Mouse (Mus musculus): ENCODE measurements around the gene Antxr1. TPM values are rescaled to one million over a fixed set of nuclear protein-coding genes. Genes with fewer than 3 reads are reported as not detected.

The Antxr1 gene
- polyA plus RNA-seq, 1 experiment = 35.3 TPM

DNA sequence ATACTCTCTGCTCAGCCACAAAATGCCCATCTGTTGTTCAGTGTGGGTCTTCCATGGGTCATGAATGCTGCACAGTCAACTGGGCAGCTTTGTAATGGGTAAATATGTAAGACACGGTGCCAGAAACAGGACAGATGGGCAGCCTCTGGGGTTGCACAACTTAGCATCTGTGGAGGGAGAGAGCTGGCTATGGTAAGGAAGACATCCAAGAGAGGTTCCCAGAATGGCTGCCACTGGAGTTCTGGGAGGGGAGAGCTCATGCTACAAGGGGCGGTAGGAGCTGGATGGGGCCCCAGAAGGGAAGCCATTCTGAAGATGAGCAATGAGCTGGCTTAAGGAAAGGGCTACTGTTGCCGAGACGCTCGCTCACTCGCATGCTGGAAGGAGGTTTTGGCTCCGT lies 58.7 kb downstream of the Antxr1 start:
- Histone ChIP-seq H3K4me3 (replicated peaks; ENCODE audit: extremely low read depth, low read depth, low read length) (no peak overlapping the region), H3K4me1 (ENCODE audit: control insufficient read depth, insufficient read depth, low read length) (peaks cover 14% of the 10 kb centered on the region)
- no peak for DNase-seq
- WGBS = 69% methylated on average over 7 of the region's 7 CpGs
- TF ChIP-seq CTCF (IDR thresholded peaks at IDR 0.05; ENCODE audit: insufficient read depth, low read length) (no peak), POLR2A (IDR thresholded peaks at IDR 0.05; ENCODE audit: borderline replicate concordance, extremely low read depth, low read depth, low read length) (no peak)

- H3K4me1 ChIP-seq (ENCODE audit: control insufficient read depth, insufficient read depth, low read length) = peaks cover 16% of the 10 kb centered on the region
These were observed 60.8 kb downstream of the Antxr1 start for GRCm38 (mm10) chr6:87274779-87275178.

DNA sequence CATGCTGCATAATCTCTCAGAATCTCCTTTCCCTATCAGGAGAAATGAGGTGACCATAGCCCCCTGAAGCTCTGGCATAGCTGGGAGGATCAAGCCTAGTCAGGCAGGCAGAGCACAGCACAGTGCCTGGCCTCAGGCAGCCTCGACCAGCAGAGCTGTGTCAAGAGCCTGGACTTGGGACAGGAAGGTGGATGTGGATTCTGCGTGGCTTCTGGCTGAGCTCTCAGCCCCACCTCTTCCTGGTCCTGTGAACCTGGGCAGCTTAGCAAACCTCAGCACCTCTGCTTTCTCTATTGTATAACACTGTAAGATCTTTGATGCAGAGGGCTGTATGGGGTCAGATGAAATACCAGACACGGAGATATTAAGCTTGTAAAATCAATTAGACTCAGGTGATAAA lies 61.8 kb downstream of the Antxr1 start:
- Histone ChIP-seq H3K4me1 (ENCODE audit: control insufficient read depth, insufficient read depth, low read length) (peaks cover 16% of the 10 kb centered on the region), H3K4me3 (replicated peaks; ENCODE audit: extremely low read depth, low read depth, low read length) (no peak overlapping the region)
- no peak for DNase-seq
- TF ChIP-seq POLR2A (IDR thresholded peaks at IDR 0.05; ENCODE audit: borderline replicate concordance, extremely low read depth, low read depth, low read length) (no peak), CTCF (IDR thresholded peaks at IDR 0.05; ENCODE audit: insufficient read depth, low read length) (no peak)
- 50% methylated on average over 3 of the region's 3 CpGs for WGBS

More at GRCm38 (mm10) chr6:87274779-87275178, 60.8 kb downstream of the Antxr1 start:
- no peak for DNase-seq
- TF ChIP-seq CTCF (IDR thresholded peaks at IDR 0.05; ENCODE audit: insufficient read depth, low read length) (no peak), POLR2A (IDR thresholded peaks at IDR 0.05; ENCODE audit: borderline replicate concordance, extremely low read depth, low read depth, low read length) (no peak)
- H3K4me3 ChIP-seq (replicated peaks; ENCODE audit: extremely low read depth, low read depth, low read length) = no peak overlapping the region
- 95% methylated on average over 5 of the region's 5 CpGs for WGBS

GRCm38 (mm10) chr6:87273141-87273540 lies 62.5 kb downstream of the Antxr1 start:
- WGBS = 60% methylated on average over 4 of the region's 4 CpGs
- Histone ChIP-seq H3K4me3 (replicated peaks; ENCODE audit: extremely low read depth, low read depth, low read length) (no peak overlapping the region), H3K4me1 (ENCODE audit: control insufficient read depth, insufficient read depth, low read length) (peaks cover 14% of the 10 kb centered on the region)
- TF ChIP-seq POLR2A (IDR thresholded peaks at IDR 0.05; ENCODE audit: borderline replicate concordance, extremely low read depth, low read depth, low read length) (no peak), CTCF (IDR thresholded peaks at IDR 0.05; ENCODE audit: insufficient read depth, low read length) (no peak)
- DNase-seq = no peak

DNA sequence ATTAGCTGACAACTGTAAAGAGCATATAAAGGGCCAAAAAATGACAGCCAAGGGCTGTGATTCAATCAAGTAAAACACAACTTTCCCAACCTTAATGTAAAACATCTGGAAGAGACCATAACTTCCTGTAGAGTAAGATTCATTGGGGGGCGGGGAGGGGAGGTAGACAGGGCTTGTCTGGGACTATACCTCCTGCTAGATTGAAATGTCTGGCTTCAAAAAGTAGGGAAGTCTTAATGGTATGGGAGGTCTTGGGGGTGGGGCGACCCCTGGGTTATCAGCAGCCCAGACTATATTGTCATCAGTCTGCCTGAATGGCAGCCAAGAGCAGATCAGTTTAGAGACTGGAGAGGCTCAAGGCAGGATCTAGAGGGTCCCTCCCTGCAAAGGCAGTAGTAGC lies 63.4 kb downstream of the Antxr1 start:
- 67% methylated on average over 2 of the region's 2 CpGs for WGBS
- TF ChIP-seq POLR2A (IDR thresholded peaks at IDR 0.05; ENCODE audit: borderline replicate concordance, extremely low read depth, low read depth, low read length) (no peak), CTCF (IDR thresholded peaks at IDR 0.05; ENCODE audit: insufficient read depth, low read length) (no peak)
- H3K4me1 ChIP-seq (ENCODE audit: control insufficient read depth, insufficient read depth, low read length) = peaks cover 8% of the 10 kb centered on the region
- H3K4me3 ChIP-seq (replicated peaks; ENCODE audit: extremely low read depth, low read depth, low read length) = no peak overlapping the region
- no peak for DNase-seq

- Histone ChIP-seq H3K4me3 (replicated peaks; ENCODE audit: extremely low read depth, low read depth, low read length) (no peak overlapping the region), H3K4me1 (ENCODE audit: control insufficient read depth, insufficient read depth, low read length) (peaks cover 5% of the 10 kb centered on the region)
- WGBS = 45% methylated on average over 7 of the region's 7 CpGs
- TF ChIP-seq POLR2A (IDR thresholded peaks at IDR 0.05; ENCODE audit: borderline replicate concordance, extremely low read depth, low read depth, low read length) (no peak), CTCF (IDR thresholded peaks at IDR 0.05; ENCODE audit: insufficient read depth, low read length) (no peak)
- DNase-seq = no peak
These were observed 65.2 kb downstream of the Antxr1 start for GRCm38 (mm10) chr6:87270452-87270851.

- TF ChIP-seq POLR2A (IDR thresholded peaks at IDR 0.05; ENCODE audit: borderline replicate concordance, extremely low read depth, low read depth, low read length) = no peak
- TF ChIP-seq CTCF (IDR thresholded peaks at IDR 0.05; ENCODE audit: insufficient read depth, low read length) = no peak
- DNase-seq = no peak
- H3K4me1 ChIP-seq (ENCODE audit: control insufficient read depth, insufficient read depth, low read length) = peaks cover 5% of the 10 kb centered on the region
- no peak overlapping the region for H3K4me3 ChIP-seq (replicated peaks; ENCODE audit: extremely low read depth, low read depth, low read length)
- 62% methylated on average over 7 of the region's 7 CpGs for WGBS
These were observed 65.7 kb downstream of the Antxr1 start for GRCm38 (mm10) chr6:87269950-87270349.

DNA sequence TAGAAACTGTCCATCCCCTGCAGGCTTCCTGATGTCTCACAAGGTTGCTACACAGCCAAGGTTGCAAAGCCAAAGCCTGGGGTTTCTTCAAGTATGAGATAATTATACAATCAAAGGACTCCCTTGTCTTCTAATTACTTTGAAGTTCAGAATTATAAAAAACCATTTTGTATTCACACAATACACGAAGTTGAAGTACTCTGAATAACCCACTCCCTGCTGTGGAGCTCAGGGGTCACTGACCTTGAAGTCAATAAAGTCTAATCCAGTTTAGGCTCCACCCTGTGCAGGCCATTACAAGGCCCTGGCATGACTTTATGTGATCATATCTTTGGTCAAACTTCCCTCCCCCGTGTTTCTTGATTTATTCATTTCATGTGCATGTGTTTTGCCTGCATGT lies 73.0 kb downstream of the Antxr1 start:
- TF ChIP-seq POLR2A (IDR thresholded peaks at IDR 0.05; ENCODE audit: borderline replicate concordance, extremely low read depth, low read depth, low read length) (no peak), CTCF (IDR thresholded peaks at IDR 0.05; ENCODE audit: insufficient read depth, low read length) (no peak)
- no peak for DNase-seq
- no peak overlapping the region for H3K4me3 ChIP-seq (replicated peaks; ENCODE audit: extremely low read depth, low read depth, low read length)
- WGBS = 48% methylated on average over 2 of the region's 2 CpGs
- H3K4me1 ChIP-seq (ENCODE audit: control insufficient read depth, insufficient read depth, low read length) = peaks cover 6% of the 10 kb centered on the region

DNA sequence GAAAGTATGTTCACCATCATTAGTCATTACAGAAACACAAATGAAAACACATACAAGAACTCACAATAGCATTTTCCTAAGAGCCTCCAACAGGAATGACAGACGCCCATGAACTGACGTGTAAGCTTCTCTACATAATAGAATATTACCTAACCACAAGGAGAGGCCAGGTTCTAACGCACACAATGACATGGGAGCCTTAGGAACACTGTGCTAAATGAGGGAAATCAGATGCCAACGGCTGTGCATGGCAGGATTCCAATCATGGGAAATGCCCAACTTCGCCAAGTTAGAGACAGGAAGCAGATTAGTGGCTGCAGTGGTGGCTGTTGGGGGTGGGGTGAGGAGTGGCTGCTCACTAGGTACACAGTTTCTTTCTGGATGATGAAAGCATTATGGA lies 76.6 kb downstream of the Antxr1 start:
- no peak for DNase-seq
- WGBS = 20% methylated on average over 5 of the region's 5 CpGs
- H3K4me3 ChIP-seq (replicated peaks; ENCODE audit: extremely low read depth, low read depth, low read length) = no peak overlapping the region
- TF ChIP-seq CTCF (IDR thresholded peaks at IDR 0.05; ENCODE audit: insufficient read depth, low read length) = no peak
- H3K4me1 ChIP-seq (ENCODE audit: control insufficient read depth, insufficient read depth, low read length) = peaks cover 6% of the 10 kb centered on the region

DNA sequence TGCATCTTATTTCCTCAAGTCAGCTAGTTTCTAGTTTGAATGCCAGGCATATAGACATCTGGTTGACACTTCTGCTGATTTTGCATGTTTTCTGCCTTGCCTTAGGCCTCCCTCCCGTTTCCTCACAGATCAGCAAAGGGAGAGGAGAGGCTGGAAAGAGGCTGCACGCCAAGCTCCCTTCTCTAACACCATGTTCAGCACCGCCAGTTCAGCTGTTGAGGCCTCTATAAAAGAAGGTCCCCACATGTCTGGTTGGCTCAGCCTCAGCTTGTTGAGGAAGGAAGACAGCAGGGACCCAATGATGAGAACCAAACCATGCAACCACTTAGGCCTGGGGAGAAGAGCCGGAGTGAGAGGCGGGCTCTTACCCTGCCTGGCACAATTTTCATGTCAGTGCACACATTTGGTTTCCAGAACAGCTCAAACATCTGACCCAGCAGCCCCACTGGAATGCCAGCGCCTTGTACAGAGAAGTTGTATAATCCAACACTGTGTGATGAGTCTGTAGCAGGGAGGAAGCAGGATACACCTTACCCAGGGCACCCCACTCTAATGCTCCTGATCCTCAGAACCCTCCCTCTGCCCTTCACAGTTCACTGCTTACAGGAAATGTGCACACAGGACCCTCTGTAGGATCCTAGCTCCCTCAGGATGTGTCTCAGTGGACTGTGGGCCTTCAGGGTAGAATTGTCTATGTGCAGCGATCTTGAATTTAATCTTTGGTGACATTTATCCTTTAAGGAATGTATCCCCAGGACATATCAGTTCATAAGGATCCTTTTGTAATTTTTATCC lies 77.4 kb downstream of the Antxr1 start:
- TF ChIP-seq CTCF (IDR thresholded peaks at IDR 0.05; ENCODE audit: insufficient read depth, low read length) (no peak), POLR2A (IDR thresholded peaks at IDR 0.05; ENCODE audit: borderline replicate concordance, extremely low read depth, low read depth, low read length) (no peak)
- Histone ChIP-seq H3K4me3 (replicated peaks; ENCODE audit: extremely low read depth, low read depth, low read length) (no peak overlapping the region), H3K4me1 (ENCODE audit: control insufficient read depth, insufficient read depth, low read length) (peaks cover 6% of the 10 kb centered on the region)
- no peak for DNase-seq
- 69% methylated on average over 7 of the region's 7 CpGs for WGBS

Measured in lung, adult 2 months (tissue).